Mouse (Mus musculus): ENCODE measurements around the gene Tnnt3.

Tnnt3 gene

DNA sequence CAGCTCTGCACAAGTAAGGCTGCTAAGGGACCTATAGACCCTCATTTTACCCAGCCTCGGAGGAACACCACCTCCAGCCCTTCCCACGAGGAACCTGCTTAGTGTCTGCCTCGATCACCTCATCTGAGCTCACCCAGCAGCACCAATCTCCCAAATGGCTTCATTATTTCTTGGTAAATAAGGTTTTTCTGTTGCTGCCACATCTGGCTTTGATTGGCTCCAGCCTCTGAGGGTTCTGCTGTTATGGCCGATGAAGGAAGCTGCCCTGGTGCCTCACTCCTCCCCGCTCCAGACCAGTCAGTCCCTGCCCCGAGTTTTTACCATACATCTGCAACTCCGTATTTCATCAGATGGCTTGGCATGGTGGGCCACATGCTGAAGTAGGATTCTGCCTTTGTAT is 47.3 kb downstream of the Tnnt3 start:
- ChIA-PET CTCF (interaction anchor here in 2 of 4 experiments (0.6 to 2.7 kb wide), 3 partner anchors 8 to 59 kb away, joined by 3 to 8 read pairs (median 7); no protein-coding TSS in a partner anchor), POLR2A (interaction anchor here in 2 of 4 experiments (0.9 to 1.1 kb wide), 2 partner anchors 11 to 1054 kb away, joined by 3 to 4 read pairs; partner anchors contain the start of gene Cars (in 1 of the 2))

DNA sequence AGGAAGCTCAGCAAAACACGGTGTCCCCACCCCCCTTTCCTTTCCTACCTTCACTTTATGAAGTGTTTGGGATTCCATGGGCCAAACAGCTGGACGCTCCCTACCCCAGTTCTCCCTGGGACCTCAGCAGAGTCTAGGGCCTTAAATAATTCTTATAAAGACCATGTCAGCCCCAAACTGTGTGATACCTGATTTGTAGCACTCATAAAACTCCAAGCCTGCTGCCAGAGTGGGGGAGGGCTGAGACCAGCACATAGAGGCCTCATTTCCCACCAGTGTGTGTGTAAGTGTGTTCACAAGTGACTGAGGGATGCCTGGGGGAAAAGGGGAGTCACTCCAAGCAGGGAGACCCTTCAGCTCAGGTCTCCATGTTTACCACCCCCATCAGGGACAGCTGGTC is 49.2 kb downstream of the Tnnt3 start:
- CTCF ChIA-PET: interaction anchor here in 1 of 4 experiments (2.7 kb wide), 1 partner anchor 10 kb away, joined by 7 read pairs; no protein-coding TSS in a partner anchor
- POLR2A ChIA-PET: interaction anchor here in 1 of 4 experiments (0.6 to 1.1 kb wide), 2 partner anchors 10 to 65 kb away, joined by 3 to 4 read pairs; no protein-coding TSS in a partner anchor

DNA sequence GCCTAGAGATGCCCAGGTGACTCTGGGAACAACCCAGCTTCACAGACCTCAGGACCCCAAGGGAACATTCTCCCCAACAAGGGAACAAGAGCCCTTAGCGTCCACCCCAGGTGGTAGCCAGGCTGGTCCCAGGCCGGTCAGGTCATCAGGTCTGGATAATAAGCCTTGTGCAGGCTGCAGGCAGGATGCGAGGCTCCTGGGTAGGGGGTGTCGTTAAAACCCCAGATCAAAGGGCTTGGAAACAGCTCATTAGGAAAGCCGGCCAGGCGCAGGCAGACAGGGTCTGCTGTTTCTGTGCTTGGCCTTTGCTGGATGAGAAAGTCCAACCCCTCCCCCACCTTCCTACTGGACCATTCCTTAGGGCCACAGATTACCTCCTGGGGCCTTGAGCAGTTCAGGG is 50.1 kb downstream of the Tnnt3 start:
- ChIA-PET CTCF (interaction anchor here in 2 of 4 experiments (0.6 to 2.7 kb wide), 2 partner anchors 11 to 368 kb away, joined by 3 to 7 read pairs; no protein-coding TSS in a partner anchor), POLR2A (no interaction called here)

DNA sequence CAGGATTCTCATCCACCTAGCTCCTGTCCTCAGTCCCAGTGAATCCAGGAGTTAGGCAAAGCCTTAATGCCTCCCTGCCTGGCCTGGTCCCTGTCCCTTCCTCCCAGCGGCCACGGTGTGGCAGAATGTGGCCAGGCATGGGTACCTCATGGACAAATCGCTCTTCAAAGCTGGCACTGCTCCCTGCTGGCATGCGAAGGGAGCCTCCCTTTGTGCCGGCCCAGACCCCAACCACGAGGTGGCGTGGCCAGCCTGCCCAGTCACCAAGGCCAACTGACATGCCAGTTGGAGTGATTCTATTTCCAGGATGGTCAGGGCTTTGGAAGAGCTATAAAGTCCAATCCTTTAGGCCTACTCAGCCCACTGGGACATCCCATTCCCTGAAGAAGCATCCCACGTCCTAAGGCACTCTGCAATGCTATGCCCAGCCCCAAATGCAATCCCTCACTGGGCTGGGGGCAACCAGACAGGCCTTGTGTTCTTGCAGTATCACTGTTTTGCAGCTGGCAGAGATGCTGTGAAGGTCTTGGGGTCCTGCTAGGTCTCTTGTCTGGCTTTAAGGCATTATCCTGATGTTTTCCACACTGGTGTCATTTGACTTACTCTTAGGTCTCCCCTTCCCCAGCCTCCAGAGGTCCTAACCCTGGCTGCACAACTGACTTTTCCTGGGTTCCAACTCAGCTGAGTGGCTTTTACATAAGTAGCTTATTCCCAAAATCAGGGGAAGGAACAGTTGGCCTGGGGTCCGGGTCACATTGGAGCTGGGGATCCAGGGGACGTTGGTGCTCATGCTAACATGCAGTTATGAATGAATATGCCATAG is 51.5 kb downstream of the Tnnt3 start:
- CTCF ChIA-PET: interaction anchor here in 1 of 4 experiments (1.0 to 1.2 kb wide), 3 partner anchors 12 to 216 kb away, joined by 3 to 4 read pairs (median 3); no protein-coding TSS in a partner anchor

DNA sequence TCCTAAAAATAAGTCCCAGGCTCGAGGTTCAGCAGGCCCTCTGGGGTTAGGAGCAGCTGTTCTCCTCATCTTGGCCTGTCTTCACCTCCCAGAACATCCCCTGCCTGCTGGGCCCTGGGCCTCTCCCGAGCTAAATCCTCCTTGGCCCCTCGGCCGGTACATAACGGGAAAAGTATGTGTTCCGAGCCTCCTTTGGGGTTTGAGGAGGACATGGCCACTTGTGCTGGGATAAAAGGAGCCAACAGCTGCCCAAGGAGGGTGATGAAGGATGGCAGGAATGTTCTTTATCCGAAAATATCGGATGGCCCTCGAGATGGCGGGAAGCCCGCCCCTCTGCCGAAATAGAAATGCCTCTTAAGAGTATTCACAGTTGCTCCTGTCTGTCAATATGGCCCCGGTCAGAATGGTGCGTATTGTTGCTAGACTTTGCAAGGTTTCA is 52.3 kb downstream of the Tnnt3 start:
- POLR2A ChIA-PET: interaction anchor here in 1 of 4 experiments (0.6 kb wide), 1 partner anchor 456 kb away, joined by 3 read pairs; no protein-coding TSS in a partner anchor

More for the DNA sequence above, 51.5 kb downstream of the Tnnt3 start:
- POLR2A ChIA-PET: interaction anchor here in 1 of 4 experiments (0.6 kb wide), 1 partner anchor 457 kb away, joined by 3 read pairs; no protein-coding TSS in a partner anchor

DNA sequence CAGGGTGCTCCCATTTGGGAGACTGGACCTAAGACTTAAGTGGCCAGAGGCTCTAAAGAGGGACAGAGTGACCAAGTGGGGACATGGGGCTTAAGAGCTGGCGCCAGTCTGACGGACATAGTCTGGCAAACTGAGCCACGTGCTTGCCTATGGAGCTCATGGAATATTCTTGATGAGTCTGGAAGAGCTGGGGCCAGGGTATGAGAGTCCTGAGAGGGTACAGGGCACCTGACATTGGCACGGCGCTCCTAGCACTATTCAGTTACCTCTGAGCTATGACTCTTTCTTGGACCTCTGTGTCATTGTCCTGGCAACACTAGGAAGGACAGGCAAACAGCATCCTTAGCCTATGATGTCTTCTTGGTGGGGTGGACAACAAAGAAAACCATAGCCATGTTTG is 53.1 kb downstream of the Tnnt3 start:
- ChIA-PET CTCF (interaction anchor here in 2 of 4 experiments (0.8 to 2.4 kb wide), 5 partner anchors 13 to 46 kb away, joined by 3 to 15 read pairs (median 4); no protein-coding TSS in a partner anchor), POLR2A (interaction anchor here in 1 of 4 experiments (1.0 kb wide), 1 partner anchor 16 kb away, joined by 3 read pairs; no protein-coding TSS in a partner anchor)

More for the DNA sequence above, 52.3 kb downstream of the Tnnt3 start:
- CTCF ChIA-PET: interaction anchor here in 1 of 4 experiments (1.0 to 2.4 kb wide), 2 partner anchors 13 kb away, joined by 3 to 15 read pairs; no protein-coding TSS in a partner anchor

DNA sequence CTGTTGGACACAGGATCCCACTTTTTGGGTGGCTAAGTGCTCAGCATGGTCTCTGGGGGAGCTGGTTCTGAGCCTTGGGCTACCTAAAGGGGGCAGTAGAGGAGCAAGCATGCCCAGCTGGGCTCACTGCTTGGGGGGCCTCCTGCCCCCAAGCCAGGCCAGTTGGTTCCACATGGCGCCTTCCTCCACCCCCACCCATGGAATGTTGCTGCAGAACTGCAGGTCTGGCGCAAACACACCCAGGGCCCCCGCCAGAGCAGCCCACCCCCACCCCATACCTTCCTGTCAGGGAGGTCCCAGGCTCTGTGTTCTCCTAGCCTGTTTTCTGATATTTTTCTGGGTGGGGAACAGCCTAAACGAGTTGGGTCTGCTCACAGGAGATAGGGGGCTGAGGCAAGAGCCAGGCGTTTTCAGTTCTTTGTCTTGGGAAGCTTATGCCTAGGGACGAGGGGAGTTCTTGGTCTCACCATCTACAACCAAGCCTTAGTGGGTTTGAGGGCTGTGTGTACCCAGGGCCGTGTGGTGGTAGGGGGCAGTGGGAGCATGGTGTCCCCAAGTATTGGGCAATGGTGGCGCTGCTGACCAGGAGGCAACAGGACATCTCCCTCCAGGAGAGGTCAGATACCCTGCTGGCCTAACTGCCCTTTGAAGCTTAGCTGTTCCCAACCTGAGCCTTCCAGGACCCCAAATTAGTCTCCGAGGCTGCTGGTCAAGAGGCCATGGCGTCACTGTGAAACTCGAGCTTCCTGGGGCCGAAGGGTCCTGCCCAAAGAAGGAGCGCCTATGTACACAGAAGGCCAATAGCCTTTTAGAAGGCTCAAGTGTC is 54.2 kb downstream of the Tnnt3 start:
- ChIA-PET CTCF (interaction anchor here in 3 of 4 experiments (0.6 to 2.4 kb wide), 15 partner anchors 12 to 1451 kb away, joined by 3 to 15 read pairs (median 3); no protein-coding TSS in a partner anchor), POLR2A (interaction anchor here (0.6 to 1.4 kb wide), 6 partner anchors 9 to 114 kb away, joined by 3 to 4 read pairs (median 4); no protein-coding TSS in a partner anchor)

DNA sequence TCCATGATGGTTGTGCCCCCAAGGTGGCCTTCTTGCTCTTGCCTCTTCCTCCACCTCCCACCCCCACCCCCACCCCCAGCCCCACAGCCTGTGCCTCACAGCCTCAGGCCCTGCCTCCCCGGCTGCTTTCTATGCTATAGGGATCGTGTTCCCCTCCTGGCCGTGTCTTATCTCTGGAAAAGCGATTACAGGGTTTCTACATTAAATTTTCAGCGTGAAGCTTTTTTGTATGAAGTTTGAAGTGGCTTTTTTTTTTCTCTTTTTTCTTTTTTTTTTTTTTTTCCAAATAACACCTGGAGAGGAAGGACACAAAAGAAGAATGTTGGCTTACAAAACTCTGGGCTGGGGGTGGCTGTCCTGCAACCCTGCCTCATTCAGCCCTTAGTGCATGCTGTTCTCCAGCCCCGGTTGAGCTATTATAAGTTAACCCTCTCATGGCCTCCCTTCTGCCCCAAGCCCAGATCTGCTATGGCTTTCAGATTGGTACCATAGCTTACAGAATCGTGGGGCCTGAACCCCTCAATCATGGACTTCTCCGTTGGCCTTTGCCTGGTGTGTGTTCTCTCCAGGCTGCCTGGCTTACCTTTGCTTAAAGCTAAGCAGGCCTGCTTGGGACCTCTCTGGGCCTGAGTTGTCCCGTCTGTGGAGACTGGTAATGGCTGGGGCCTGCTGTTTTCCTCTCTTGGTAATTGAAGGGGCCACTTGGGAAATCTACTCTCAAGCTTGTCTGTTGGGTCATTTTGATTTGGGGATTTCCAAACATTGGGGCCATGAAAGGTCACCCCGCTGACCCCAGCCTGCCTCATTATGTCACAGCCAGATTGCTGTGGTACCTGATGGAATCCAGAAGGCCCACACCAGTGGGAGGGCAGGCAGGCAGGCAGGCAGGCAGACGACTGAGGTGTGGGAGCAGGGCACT is 55.0 kb downstream of the Tnnt3 start:
- CTCF ChIA-PET: interaction anchor here in 3 of 4 experiments (0.6 to 2.4 kb wide), 6 partner anchors 15 to 1450 kb away, joined by 3 to 15 read pairs (median 3); no protein-coding TSS in a partner anchor
- POLR2A ChIA-PET: interaction anchor here in 3 of 4 experiments (0.6 to 1.4 kb wide), 5 partner anchors 10 to 113 kb away, joined by 3 to 4 read pairs (median 4); no protein-coding TSS in a partner anchor

DNA sequence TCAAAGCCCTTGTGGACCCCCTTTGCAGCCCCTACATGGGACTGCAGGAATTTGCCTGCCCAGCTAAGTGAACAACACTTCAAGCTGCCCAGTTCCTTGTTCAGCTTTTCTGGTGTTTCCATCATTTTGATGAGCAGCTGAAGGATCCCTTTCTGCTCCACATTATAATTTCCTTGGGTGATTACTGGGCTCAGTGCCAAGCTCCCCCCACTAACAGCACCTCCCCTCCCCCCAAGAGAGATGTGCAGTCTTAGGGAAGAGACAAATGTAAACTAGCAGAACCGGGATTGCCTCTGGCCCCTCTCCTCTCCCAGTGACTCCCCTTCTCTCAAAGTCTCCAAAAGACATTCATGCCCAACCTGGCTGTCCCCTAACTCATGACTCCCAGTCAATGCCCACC is 56.0 kb downstream of the Tnnt3 start:
- ChIA-PET POLR2A (no interaction called here), CTCF (interaction anchor here in 1 of 4 experiments (0.6 kb wide), 1 partner anchor 200 kb away, joined by 10 read pairs; no protein-coding TSS in a partner anchor)

DNA sequence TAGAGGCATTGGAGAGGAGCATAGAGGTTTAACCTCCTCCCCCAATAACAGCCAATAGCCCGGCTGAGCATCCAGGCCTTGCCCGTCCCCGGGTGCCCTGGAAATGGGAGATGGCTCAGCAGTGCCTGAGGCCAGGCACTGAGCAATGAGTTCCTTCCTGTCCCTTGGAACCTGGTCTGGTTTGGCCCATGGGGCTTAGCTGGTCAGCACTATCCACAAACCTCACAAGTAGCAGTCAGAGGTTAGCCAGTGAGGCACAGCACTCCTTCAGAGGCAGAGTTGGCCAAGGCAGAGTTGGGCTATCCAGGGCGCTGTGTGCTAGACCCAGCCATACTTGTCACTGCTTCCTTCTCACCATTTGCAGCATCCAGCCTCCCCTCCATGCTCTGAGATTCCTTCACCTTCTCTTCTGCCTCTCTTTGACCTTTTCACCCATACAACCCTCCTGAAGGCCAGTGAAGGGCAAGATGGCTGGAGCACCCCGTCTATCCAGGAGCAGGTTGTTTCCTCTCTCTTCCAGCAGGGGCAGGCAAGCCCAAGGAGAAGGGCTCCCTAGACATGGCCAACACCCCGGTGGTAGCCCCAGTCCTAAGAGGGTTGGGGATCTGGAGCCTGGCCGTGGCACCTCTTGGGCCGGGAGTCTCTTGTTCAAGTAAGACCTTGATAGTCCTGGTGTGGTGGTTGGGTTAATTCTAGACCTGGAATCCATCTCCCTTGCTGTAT is 56.9 kb downstream of the Tnnt3 start:
- ChIA-PET POLR2A (no interaction called here), CTCF (no interaction called here)

DNA sequence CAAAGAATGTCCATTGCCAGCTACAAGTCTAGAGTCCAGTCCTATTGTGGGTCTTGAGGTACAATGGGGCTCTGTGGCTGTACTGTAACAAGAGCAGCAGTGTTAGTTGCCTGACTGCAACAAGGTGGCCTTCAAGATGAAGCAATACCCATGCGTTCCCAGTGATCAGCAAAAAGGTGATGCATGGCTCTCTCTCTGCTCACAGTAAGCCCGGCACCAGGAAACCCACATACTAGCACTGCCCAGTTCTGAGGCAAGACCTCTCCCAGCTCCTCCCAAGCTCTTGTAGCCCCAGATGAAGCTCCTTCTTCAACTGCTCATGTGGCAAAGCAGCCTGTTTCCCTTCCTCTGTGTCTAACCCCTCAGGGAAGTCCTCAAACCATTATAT is 57.4 kb downstream of the Tnnt3 start:
- POLR2A ChIA-PET: no interaction called here
- CTCF ChIA-PET: interaction anchor here in 1 of 4 experiments (0.6 kb wide), 1 partner anchor 36 kb away, joined by 5 read pairs; no protein-coding TSS in a partner anchor

DNA sequence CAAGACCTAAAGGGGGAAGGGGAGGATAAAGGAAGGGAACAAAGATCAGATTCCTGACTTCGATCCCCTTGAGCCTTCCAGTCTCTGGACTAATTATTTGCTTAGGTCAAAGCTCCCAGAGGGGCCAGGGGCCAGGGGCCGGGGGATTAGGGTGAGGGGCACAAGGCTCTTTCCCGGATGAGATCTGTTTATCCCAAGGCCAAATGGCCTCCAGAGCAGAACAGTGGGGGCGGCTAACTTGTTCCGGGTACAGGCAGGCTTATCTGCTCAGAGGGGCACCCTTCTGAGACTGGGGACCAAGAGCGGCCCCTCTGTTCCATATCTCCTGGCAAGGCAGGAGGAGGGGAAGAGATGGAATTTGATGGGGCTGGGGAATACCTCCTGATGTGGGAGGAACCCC is 59.1 kb downstream of the Tnnt3 start:
- ChIA-PET CTCF (interaction anchor here in 1 of 4 experiments (0.7 kb wide), 1 partner anchor 14 kb away, joined by 3 read pairs; no protein-coding TSS in a partner anchor), POLR2A (no interaction called here)

DNA sequence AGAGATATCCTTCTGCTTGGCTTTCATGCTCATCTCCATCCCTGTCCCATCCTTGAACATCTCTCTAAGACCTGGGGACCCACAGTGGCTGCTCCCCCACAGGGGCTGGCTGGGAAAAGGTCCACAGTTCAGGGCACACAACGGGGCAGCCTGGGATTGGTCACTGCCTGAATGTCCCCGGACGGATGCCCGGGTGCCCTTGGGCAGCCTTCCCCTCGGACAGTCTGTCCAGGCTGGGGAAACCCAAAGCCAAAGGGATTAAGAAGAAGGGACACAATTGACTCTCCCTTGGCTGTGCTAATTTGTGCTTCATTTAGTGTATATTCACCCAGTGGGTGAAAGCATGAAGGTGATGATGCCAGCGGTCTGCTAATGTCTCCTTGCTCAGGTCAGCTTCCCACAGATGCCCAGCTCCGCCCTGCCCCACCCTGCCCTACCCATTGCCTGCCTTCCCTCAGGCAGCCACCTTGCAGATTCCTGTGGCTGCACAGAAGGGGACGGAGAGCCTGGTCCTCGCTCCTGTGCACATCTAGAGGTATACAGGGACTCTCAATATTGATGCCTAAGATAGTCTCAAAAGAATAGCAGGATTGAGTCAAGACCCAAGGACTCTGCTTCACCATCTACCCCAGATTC is 60.0 kb downstream of the Tnnt3 start:
- CTCF ChIA-PET: interaction anchor here in 1 of 4 experiments (0.5 kb wide), 1 partner anchor 77 kb away, joined by 5 read pairs; no protein-coding TSS in a partner anchor
- POLR2A ChIA-PET: no interaction called here

DNA sequence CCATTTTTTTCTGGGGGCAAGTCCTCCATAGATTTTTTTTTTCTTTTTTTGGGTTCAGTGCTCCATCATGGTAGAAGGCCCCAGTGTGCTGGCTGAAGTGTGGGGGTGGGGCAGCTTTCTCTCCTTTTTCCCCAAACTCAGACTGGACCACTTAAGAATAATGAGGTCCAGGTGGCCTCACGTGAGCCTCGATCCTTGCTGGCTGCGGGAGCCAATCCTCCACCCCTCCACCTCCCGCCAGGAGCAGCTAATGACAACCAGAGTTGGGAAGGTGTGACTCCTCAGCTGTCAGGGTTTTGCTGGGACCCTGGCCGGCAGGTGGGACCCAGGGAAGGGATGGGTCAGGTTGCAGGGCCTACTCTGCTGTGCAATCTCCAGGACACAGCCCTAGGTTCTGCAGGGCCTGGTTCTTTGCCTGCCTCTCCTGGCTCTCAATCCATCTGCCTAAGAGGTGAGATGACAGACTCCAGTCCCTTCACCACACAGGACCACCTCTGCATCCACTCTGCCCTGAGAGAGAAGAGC is 61.1 kb downstream of the Tnnt3 start:
- CTCF ChIA-PET: no interaction called here
- POLR2A ChIA-PET: no interaction called here

DNA sequence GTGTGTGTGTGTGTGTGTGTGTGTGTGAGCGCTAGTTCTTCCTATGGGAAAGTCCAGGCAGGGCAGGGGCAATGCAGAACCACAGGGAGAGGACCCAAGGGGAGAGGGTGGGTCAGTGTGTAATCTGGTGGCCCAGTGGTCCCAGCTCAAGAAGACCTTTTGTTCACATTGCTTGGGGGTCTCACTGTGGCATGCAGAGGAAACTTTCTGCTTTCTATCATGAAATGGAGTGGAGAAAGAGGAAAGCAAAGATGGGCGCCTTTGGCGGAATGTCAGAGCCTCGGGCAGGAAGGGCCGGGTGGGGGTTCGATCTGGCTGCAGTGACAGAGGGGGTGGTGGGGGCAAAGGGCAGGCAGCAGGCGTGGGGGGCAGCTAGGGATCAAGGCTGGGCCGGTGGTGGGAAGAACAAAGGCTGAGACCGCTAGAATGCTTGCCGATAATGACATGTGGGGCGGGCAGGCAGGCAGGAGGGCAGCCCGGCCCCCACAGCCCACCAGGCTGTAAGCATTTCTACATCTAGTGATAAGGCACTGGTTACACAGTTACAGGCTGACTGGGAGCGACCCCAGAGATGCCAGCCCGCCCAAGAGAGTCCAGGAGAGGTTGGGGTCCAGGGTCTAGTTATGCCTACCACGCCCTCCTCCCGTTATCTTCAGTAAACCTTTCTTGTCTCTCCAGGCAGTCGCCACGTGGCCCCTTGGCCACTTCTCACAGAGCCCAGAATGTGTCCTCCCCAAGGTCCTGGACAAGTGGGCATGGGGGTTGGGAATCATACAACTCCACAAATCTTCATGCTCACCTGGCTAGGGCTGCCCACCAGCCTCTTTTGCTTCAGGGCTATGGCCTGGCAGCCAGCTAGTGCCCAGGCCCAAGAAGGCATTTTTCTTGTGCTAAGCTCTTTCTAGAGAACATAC is 62.6 kb downstream of the Tnnt3 start:
- POLR2A ChIA-PET: interaction anchor here in 2 of 4 experiments (0.6 to 1.4 kb wide), 2 partner anchors 17 to 23 kb away, joined by 3 to 5 read pairs; no protein-coding TSS in a partner anchor
- CTCF ChIA-PET: no interaction called here
